26 mouse cellular contexts compared by ENCODE assay signal in genomic region chr19:14679776-14680175, GRCm38 (mm10).
"Had no signal": no experiment of that assay in that cellular context is flagged by ENCODE, and none has a peak within 500 bp of the region (broad histone marks: within the 10 kb centered on the region; RNA-seq: fewer than 3 reads in every experiment).

No protein-coding gene starts in this region.

- H3K9ac ChIP-seq: heart, embryonic 13.5 days; heart, embryonic 15.5 days; hindbrain, embryonic 13.5 days; hindbrain, embryonic 15.5 days; intestine, embryonic 15.5 days; limb, embryonic 13.5 days; limb, embryonic 15.5 days; liver, embryonic 12.5 days; liver, embryonic 14.5 days had no signal

- H3K27me3 ChIP-seq: heart, embryonic 13.5 days; heart, embryonic 15.5 days; hindbrain, embryonic 13.5 days; hindbrain, embryonic 15.5 days; intestine, embryonic 15.5 days; limb, embryonic 13.5 days; limb, embryonic 15.5 days; liver, embryonic 12.5 days had no signal

- H3K9me3 ChIP-seq: heart, embryonic 13.5 days; heart, embryonic 15.5 days; hindbrain, embryonic 13.5 days; hindbrain, embryonic 15.5 days; intestine, embryonic 15.5 days; limb, embryonic 13.5 days; limb, embryonic 15.5 days; liver, embryonic 12.5 days had no signal

- H3K4me1 ChIP-seq: heart, embryonic 13.5 days; heart, embryonic 15.5 days; hindbrain, embryonic 13.5 days; hindbrain, embryonic 15.5 days; intestine, embryonic 15.5 days; liver, embryonic 12.5 days had no signal

- H3K4me2 ChIP-seq: heart, embryonic 11.5 days; heart, embryonic 13.5 days; heart, embryonic 15.5 days; hindbrain, embryonic 13.5 days; hindbrain, embryonic 15.5 days; intestine, embryonic 15.5 days; limb, embryonic 13.5 days; limb, embryonic 15.5 days; liver, embryonic 12.5 days had no signal

- H3K4me3 ChIP-seq: heart, adult 2 months; heart, embryonic 13.5 days; heart, embryonic 15.5 days; hindbrain, embryonic 13.5 days; hindbrain, embryonic 15.5 days; intestine, embryonic 15.5 days; layer of hippocampus, adult 2 months; left cerebral cortex, adult 2 months; limb, embryonic 13.5 days; limb, embryonic 15.5 days; liver, embryonic 12.5 days had no signal

- H3K36me3 ChIP-seq: heart, embryonic 13.5 days; heart, embryonic 15.5 days; hindbrain, embryonic 13.5 days; hindbrain, embryonic 15.5 days; intestine, embryonic 15.5 days; limb, embryonic 13.5 days; limb, embryonic 15.5 days; liver, embryonic 12.5 days had no signal

- DNase-seq: gastrocnemius, postnatal 14 days; gastrocnemius, postnatal 36 days; heart, adult 11 months; heart, adult 2 months; heart, postnatal 14 days; heart, postnatal 36 days; kidney, adult 18-20 months; kidney, adult 8-10 months; kidney, postnatal 10 days; kidney, postnatal 25 days; kidney, postnatal 4 days; left cerebral cortex, postnatal 4 days had no signal

- ATAC-seq: hindbrain, postnatal 0 days; intestine, embryonic 15.5 days; intestine, postnatal 0 days; liver, embryonic 12.5 days had no signal

- H3K27ac ChIP-seq: heart, adult 2 months; heart, embryonic 13.5 days; heart, embryonic 15.5 days; hindbrain, embryonic 13.5 days; hindbrain, embryonic 15.5 days; hindbrain, postnatal 0 days; intestine, embryonic 15.5 days; layer of hippocampus, adult 2 months; left cerebral cortex, adult 2 months; limb, embryonic 13.5 days; limb, embryonic 15.5 days; liver, embryonic 12.5 days; liver, embryonic 14.5 days had no signal
